Mouse (Mus musculus) MEL (cell line): ENCODE data around the gene Tada2a. TPM values are rescaled to one million over a fixed set of nuclear protein-coding genes. Genes with fewer than 3 reads are reported as not detected.

Source experiments
- DNase-seq: peaks from one replicate; pipeline ENCODE4 v3.0.0; 2011; ENCODE audit warnings: low read depth, low spot score
- H3K27ac ChIP-seq: 2 replicates; pipeline ENCODE4 v1.5.1; 2012; ENCODE audit warnings: low read depth, mild to moderate bottlenecking, control low read depth, low read length, moderate library complexity; ENCODE audit not compliant: control insufficient read depth
- H3K27me3 ChIP-seq, 2 experiments: fragments of 150-350 bp in 1 of 2; sonication (generic) in 1 of 2; 2 replicates each; pipeline ENCODE4 v1.6.1; 2012; ENCODE audit warnings: low read length in 2 of 2, mild to moderate bottlenecking in 2 of 2, improper control_type of control experiment in 1 of 2, moderate library complexity in 1 of 2; ENCODE audit not compliant: insufficient read depth in 2 of 2, control insufficient read depth in 1 of 2
- H3K36me3 ChIP-seq, 2 experiments: 2 replicates each; pipeline ENCODE4 v1.6.1; 2012 to 2014; ENCODE audit warnings: low read length in 2 of 2, improper control_type of control experiment in 1 of 2, inconsistent platforms in 1 of 2, mild to moderate bottlenecking in 1 of 2; ENCODE audit not compliant: insufficient read depth in 2 of 2, control insufficient read depth in 1 of 2
- H3K4me1 ChIP-seq, 2 experiments: fragments of 150-350 bp in 1 of 2; sonication (generic) in 1 of 2; 2 replicates each; pipeline ENCODE4 v1.6.1; 2012; ENCODE audit warnings: low read length in 2 of 2, improper control_type of control experiment in 1 of 2, mild to moderate bottlenecking in 1 of 2; ENCODE audit not compliant: insufficient read depth in 2 of 2, control insufficient read depth in 1 of 2
- H3K4me3 ChIP-seq, 2 experiments: fragments of 150-350 bp in 1 of 2; sonication (generic) in 1 of 2; 2 replicates each; pipeline ENCODE4 v1.5.1; 2012; ENCODE audit warnings: low read depth in 2 of 2, low read length in 2 of 2, mild to moderate bottlenecking in 2 of 2, moderate library complexity in 2 of 2, control low read depth in 1 of 2, improper control_type of control experiment in 1 of 2; ENCODE audit not compliant: control insufficient read depth in 1 of 2, insufficient read depth in 1 of 2
- H3K79me2 ChIP-seq: 2 replicates; pipeline ENCODE4 v1.6.1; 2012; ENCODE audit warnings: mild to moderate bottlenecking, low read length, moderate library complexity; ENCODE audit not compliant: control insufficient read depth, poor library complexity, insufficient read depth
- H3K9ac ChIP-seq: 2 replicates; pipeline ENCODE4 v1.6.1; 2012; ENCODE audit warnings: low read depth, mild to moderate bottlenecking, control low read depth, low read length, moderate library complexity; ENCODE audit not compliant: control insufficient read depth, poor library complexity, severe bottlenecking
- H3K9me3 ChIP-seq: fragments of 150-350 bp; sonication (generic); replicated peaks from 2 replicates; pipeline ENCODE4 v1.6.1; 2012; ENCODE audit warnings: mild to moderate bottlenecking, low read length, improper control_type of control experiment, moderate library complexity; ENCODE audit not compliant: insufficient read depth
- CHD2 ChIP-seq: IDR thresholded peaks from 2 replicates; pipeline ENCODE4 v1.6.1; 2011; ENCODE audit warnings: low read length, improper control_type of control experiment
- CTCF ChIP-seq, 3 experiments: IDR thresholded peaks in 2 of 3; conservative IDR thresholded peaks in 1 of 3; 2 replicates each; pipeline ENCODE4 v1.5.1; 2011 to 2012; ENCODE audit warnings: low read length in 3 of 3, low read depth in 2 of 3, mild to moderate bottlenecking in 2 of 3, improper control_type of control experiment in 1 of 3, inconsistent platforms in 1 of 3, mixed read lengths in 1 of 3, moderate library complexity in 1 of 3; ENCODE audit not compliant: control insufficient read depth in 1 of 3, insufficient read depth in 1 of 3, poor library complexity in 1 of 3, severe bottlenecking in 1 of 3
- E2F4 ChIP-seq: IDR thresholded peaks from 2 replicates; pipeline ENCODE4 v1.6.1; 2011; ENCODE audit warnings: low read depth, low read length, improper control_type of control experiment, borderline replicate concordance
- EP300 ChIP-seq, 2 experiments: IDR thresholded peaks; 2 replicates each; pipeline ENCODE4 v1.6.1; 2011; ENCODE audit warnings: improper control_type of control experiment in 2 of 2, low read length in 2 of 2, low read depth in 1 of 2, mild to moderate bottlenecking in 1 of 2
- GABPA ChIP-seq: IDR thresholded peaks from 2 replicates; pipeline ENCODE4 v1.6.1; 2012; ENCODE audit warnings: low read depth, mild to moderate bottlenecking, inconsistent platforms, low read length, improper control_type of control experiment, moderate library complexity
- GATA1 ChIP-seq: IDR thresholded peaks from 2 replicates; pipeline ENCODE4 v1.6.1; 2011; ENCODE audit warnings: low read depth, low read length, improper control_type of control experiment
- HCFC1 ChIP-seq: IDR thresholded peaks from 2 replicates; pipeline ENCODE4 v1.6.1; 2012; ENCODE audit warnings: low read depth, mild to moderate bottlenecking, inconsistent platforms, low read length, improper control_type of control experiment, moderate library complexity
- JUND ChIP-seq: IDR thresholded peaks from 2 replicates; pipeline ENCODE4 v1.6.1; 2011; ENCODE audit warnings: low read depth, mild to moderate bottlenecking, improper control_type of control experiment, low read length
- KAT2A ChIP-seq: conservative IDR thresholded peaks from 2 replicates; pipeline ENCODE4 v1.6.1; 2012; ENCODE audit warnings: low read depth, low read length, improper control_type of control experiment, inconsistent platforms
- MAFK ChIP-seq: IDR thresholded peaks from 2 replicates; pipeline ENCODE4 v1.6.1; 2011; ENCODE audit warnings: low read depth, mild to moderate bottlenecking, low read length, improper control_type of control experiment, borderline replicate concordance
- MYC ChIP-seq: IDR thresholded peaks from 2 replicates; pipeline ENCODE4 v1.6.1; 2011; ENCODE audit warnings: low read depth, mild to moderate bottlenecking, low read length, improper control_type of control experiment, moderate library complexity
- RAD21 ChIP-seq: IDR thresholded peaks from 2 replicates; pipeline ENCODE4 v1.6.1; 2011; ENCODE audit warnings: mild to moderate bottlenecking, low read depth, low read length, improper control_type of control experiment
- SIN3A ChIP-seq: IDR thresholded peaks from 2 replicates; pipeline ENCODE4 v1.6.1; 2012; ENCODE audit warnings: low read length, improper control_type of control experiment, inconsistent platforms
- SMC3 ChIP-seq: IDR thresholded peaks from 2 replicates; pipeline ENCODE4 v1.6.1; 2011; ENCODE audit warnings: low read depth, low read length, improper control_type of control experiment
- UBTF ChIP-seq: IDR thresholded peaks from 2 replicates; pipeline ENCODE4 v1.6.1; 2012; ENCODE audit warnings: low read depth, mild to moderate bottlenecking, inconsistent platforms, low read length, improper control_type of control experiment, moderate library complexity, borderline replicate concordance; ENCODE audit not compliant: insufficient read depth
- ZC3H11A ChIP-seq: IDR thresholded peaks from 2 replicates; pipeline ENCODE4 v1.6.1; 2012; ENCODE audit warnings: low read depth, mild to moderate bottlenecking, inconsistent platforms, low read length, improper control_type of control experiment
- ZMIZ1 ChIP-seq: IDR thresholded peaks from 2 replicates; pipeline ENCODE4 v1.6.1; 2012; ENCODE audit warnings: low read depth, mild to moderate bottlenecking, inconsistent platforms, low read length, improper control_type of control experiment, moderate library complexity
- ZNF384 ChIP-seq: IDR thresholded peaks from 2 replicates; pipeline ENCODE4 v1.6.1; 2012; ENCODE audit warnings: low read depth, mild to moderate bottlenecking, inconsistent platforms, low read length, improper control_type of control experiment
- polyA plus RNA-seq, 2 experiments: library from polyadenylated mRNA; stranded (reverse) in 1 of 2; unstranded in 1 of 2; fragments of >175 nt in 1 of 2; fragments of >200 nt in 1 of 2; gene quantifications; 2 replicates each; pipeline versions ENCODE4 v1.2.1 to v1.2.4; 2012; ENCODE audit warnings: low replicate concordance in 2 of 2, low read depth in 1 of 2; ENCODE audit not compliant: insufficient read length in 2 of 2, insufficient read depth in 1 of 2, missing spikeins in 1 of 2
- total RNA-seq: library from RNA; depleted of rRNA; stranded (reverse); fragments of 300-350 nt; gene quantifications from 2 replicates; pipeline ENCODE4 v1.2.3, GENCODE M21; 2012

Tada2a gene
- total and polyA plus RNA-seq, 3 experiments = 35.9 to 37.8 TPM; not detected in 1

- TF ChIP-seq UBTF (no peak), ZNF384 (no peak), RAD21 (no peak), ZMIZ1 (no peak), HCFC1 (no peak), GATA1 (no peak), JUND (no peak), E2F4 (no peak), MAFK (no peak)
- TF ChIP-seq, all 39 proteins: peak for 0
- H3K4me3 ChIP-seq = no peak overlapping the region
- no peaks in the 10 kb centered on the region for H3K9me3 ChIP-seq
- H3K27me3 ChIP-seq = peaks cover 4 to 8% of the 10 kb centered on the region in 2 experiments; a peak in 2 of 4 replicates
- no peaks in the 10 kb centered on the region for H3K79me2 ChIP-seq
- no peaks in the 10 kb centered on the region for H3K4me1 ChIP-seq
- DNase-seq = no peak
- H3K27ac ChIP-seq = no peak overlapping the region
- H3K36me3 ChIP-seq = peaks cover 0 to 1% of the 10 kb centered on the region in 2 experiments; a peak in 1 of 4 replicates
- no peak overlapping the region for H3K9ac ChIP-seq
Observed at GRCm38 (mm10) chr11:84146081-84146480, 16.7 kb upstream of the Tada2a start.

GRCm38 (mm10) chr11:84145201-84145798, 15.9 kb upstream of the Tada2a start:
- Histone ChIP-seq H3K27me3 (peaks cover 4 to 8% of the 10 kb centered on the region in 2 experiments; a peak in 2 of 4 replicates), H3K4me1 (no peaks in the 10 kb centered on the region), H3K79me2 (no peaks in the 10 kb centered on the region), H3K36me3 (no peaks in the 10 kb centered on the region), H3K9ac (no peak overlapping the region), H3K27ac (no peak overlapping the region), H3K9me3 (no peaks in the 10 kb centered on the region), H3K4me3 (no peak overlapping the region)
- no peak for DNase-seq
- TF ChIP-seq CHD2 = no peak
- TF ChIP-seq KAT2A = no peak
- no peak for TF ChIP-seq SIN3A

GRCm38 (mm10) chr11:84141752-84142151, 12.4 kb upstream of the Tada2a start:
- Histone ChIP-seq H3K4me3 (no peak overlapping the region), H3K9me3 (no peaks in the 10 kb centered on the region), H3K4me1 (no peaks in the 10 kb centered on the region), H3K27me3 (peaks cover 4 to 8% of the 10 kb centered on the region in 2 experiments; a peak in 2 of 4 replicates), H3K9ac (no peak overlapping the region), H3K79me2 (no peaks in the 10 kb centered on the region), H3K36me3 (no peaks in the 10 kb centered on the region), H3K27ac (no peak overlapping the region)
- peak; percentile 47 to 95 (median 88) for TF ChIP-seq CTCF (IDR thresholded peaks at IDR 0.05 in 2 of 3, conservative IDR thresholded peaks at IDR 0.05 in 1 of 3; ENCODE audit: control insufficient read depth in 1 of 3, insufficient read depth in 1 of 3, low read depth in 2 of 3, low read length in 3 of 3, poor library complexity in 1 of 3, severe bottlenecking in 1 of 3)
- 0 out of 2 replicates have a peak, but pooled peaks have one; percentile 37 for TF ChIP-seq MYC
- peak; percentile 81 for TF ChIP-seq RAD21
- TF ChIP-seq GABPA = no peak
- peak; percentile 87 for TF ChIP-seq SMC3
- no peak for TF ChIP-seq EP300 (IDR thresholded peaks at IDR 0.05; ENCODE audit: low read depth in 1 of 2, low read length in 2 of 2)
- peak; percentile 41 for TF ChIP-seq ZC3H11A
- peak; percentile 90 for DNase-seq
